Mouse (Mus musculus): Measurements from ENCODE around the gene Pigx.

DNA sequence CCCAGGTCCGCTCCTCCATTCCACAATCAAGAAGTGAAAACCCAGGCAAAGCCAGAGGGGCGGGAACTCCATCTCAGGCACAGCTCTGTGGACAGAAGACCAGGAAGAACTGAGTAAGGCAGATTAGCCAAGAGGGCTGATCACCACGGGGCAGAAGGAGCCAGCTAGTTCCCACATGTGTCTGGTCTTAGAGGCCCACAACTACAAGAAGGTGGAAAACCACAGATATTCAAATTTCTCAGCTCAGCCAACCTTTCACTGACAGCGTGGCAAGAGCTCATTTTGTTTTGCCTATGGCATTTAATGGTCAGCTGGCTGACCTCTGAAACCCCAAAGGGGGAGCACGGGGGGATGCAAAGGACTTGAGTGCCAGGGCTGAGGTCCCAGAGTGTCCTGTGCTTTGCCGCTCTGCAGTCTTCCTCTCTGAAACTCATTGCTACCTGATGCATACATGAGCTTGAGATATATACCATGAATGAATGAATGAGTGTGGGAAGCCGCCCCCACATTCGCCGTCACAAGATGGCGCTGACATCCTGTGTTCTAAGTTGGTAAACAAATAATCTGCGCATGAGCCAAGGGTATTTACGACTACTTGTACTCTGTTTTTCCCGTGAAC, 48.2 kb upstream of the Pigx start:
- no peak for TF ChIP-seq POLR2A (IDR thresholded peaks at IDR 0.05; ENCODE audit: borderline replicate concordance, low read depth, low read length)
- TF ChIP-seq CTCF (IDR thresholded peaks at IDR 0.05; ENCODE audit: low read depth, low read length), result no peak
